Mouse (Mus musculus) testis, adult 2 months (tissue): ENCODE measurements around the gene Eif2b2.

Source experiments
- CTCF ChIP-seq: fragments of 200-500 bp; IDR thresholded peaks from 2 replicates; pipeline ENCODE4 v1.5.1; 2012; ENCODE audit warnings: low read depth, mild to moderate bottlenecking, inconsistent platforms, low read length, moderate library complexity; ENCODE audit not compliant: control insufficient read depth, insufficient read depth, insufficient replicate concordance
- POLR2A ChIP-seq: fragments of 200-500 bp; IDR thresholded peaks from 2 replicates; pipeline ENCODE4 v1.6.1; 2012; ENCODE audit warnings: low read depth, mild to moderate bottlenecking, inconsistent platforms, low read length, moderate library complexity; ENCODE audit not compliant: control insufficient read depth

DNA sequence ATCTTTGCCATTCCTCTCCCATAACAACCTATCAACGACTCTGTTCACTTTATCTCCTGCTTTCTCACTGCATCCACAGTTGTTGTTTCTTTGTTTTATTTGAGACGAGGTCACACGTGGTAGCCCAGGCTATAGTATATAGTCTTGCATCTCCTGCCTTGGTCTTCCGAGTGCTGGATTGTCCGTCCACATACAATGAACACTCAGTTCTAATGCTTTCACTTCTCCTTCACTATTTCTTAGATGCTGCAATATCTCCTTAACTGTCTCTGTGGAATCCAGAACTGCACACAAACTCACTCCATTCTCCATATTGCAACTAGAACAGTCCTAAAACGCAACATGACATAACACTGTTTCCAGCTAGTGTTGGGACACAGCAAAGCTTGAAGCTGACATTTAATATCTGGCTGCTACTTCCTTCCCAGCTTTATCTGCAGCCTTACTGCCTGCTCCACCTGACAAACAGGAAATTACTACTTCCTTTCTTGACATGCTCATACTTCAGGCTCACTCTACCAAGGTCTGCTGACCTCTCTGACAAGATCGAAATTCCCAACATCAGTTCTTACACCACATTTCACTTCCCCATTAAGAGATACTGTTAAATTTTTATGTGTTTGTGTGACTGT, 37.8 kb downstream of the Eif2b2 start:
- no peak for TF ChIP-seq POLR2A
- TF ChIP-seq CTCF, result no peak
